Mouse (Mus musculus): ENCODE measurements around the gene Sh3pxd2a. TPM values are rescaled to one million over a fixed set of nuclear protein-coding genes. Genes with fewer than 3 reads are reported as not detected.

The Sh3pxd2a gene
- total and polyA plus RNA-seq, 2 experiments from 2014 or later = 3.4 to 47.2 TPM

GRCm38 (mm10) chr19:47440435-47440803, 23.8 kb downstream of the Sh3pxd2a start:
- no peak overlapping the region for H3K27ac ChIP-seq (ENCODE audit: low read depth)

DNA sequence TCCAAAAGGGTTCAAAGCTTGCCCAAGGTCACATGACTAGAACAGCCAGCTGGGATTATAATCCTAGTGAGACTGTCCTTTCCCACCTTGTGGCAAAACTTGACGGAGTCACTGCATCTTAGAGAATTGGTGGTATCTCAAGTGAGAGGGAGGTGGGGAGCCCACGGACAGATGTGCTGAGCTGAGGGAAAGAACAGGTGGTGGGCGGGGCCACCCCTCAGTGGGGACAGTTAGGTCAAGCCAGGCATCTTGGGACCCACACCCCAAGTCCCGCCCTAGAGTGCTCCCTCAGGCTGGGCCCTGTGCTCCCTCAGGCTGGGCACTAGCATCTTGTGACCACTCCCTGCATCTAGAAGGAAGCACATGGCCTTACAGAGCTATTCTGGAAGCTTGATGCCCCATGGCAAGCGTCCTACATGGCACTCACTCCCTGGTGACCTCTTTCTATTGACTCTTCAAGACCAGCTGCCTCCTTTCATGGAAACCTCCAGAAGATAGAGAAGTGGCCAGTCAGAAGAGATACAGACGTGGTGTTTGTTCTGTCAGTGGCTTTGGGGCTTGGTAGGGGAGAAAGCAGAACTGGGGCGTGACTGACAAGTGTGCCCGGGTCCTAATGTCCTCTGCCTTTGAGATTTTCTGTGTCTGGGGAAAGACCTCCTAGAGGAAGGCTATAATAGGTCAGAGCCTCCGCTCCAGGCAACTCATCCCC, 24.3 kb downstream of the Sh3pxd2a start:
- TF ChIP-seq CTCF (IDR thresholded peaks at IDR 0.05; ENCODE audit: low read depth) = no peak
- TF ChIP-seq EP300 (IDR thresholded peaks at IDR 0.05; ENCODE audit: low read depth) = no peak
- Histone ChIP-seq H3K4me2 (ENCODE audit: low read depth, low read length) (no peak overlapping the region), H3K36me3 (replicated peaks; ENCODE audit: control insufficient read depth, insufficient read depth, low read length) (no peaks in the 10 kb centered on the region), H3K4me1 (ENCODE audit: control insufficient read depth, insufficient read depth) (peaks cover 55% of the 10 kb centered on the region), H3K27ac (ENCODE audit: low read depth) (no peak overlapping the region), H3K9ac (replicated peaks; ENCODE audit: low read depth, low read length) (no peak overlapping the region), H3K4me3 (ENCODE audit: low read depth, low read length) (no peak overlapping the region), H3K9me3 (replicated peaks; ENCODE audit: control insufficient read depth, low read length) (no peaks in the 10 kb centered on the region), H3K27me3 (ENCODE audit: control insufficient read depth, insufficient read depth, low read length) (no peaks in the 10 kb centered on the region)
- ATAC-seq (ENCODE audit: insufficient read depth, low read depth) (no peak), DNase-seq (ENCODE audit: low spot score) (no peak)
- 81% methylated on average over 9 of the region's 9 CpGs for WGBS

More at GRCm38 (mm10) chr19:47440435-47440803, 23.8 kb downstream of the Sh3pxd2a start:
- H3K4me1 ChIP-seq (ENCODE audit: control insufficient read depth, insufficient read depth) = peaks cover 60% of the 10 kb centered on the region
- no peaks in the 10 kb centered on the region for H3K9me3 ChIP-seq (replicated peaks; ENCODE audit: control insufficient read depth, low read length)
- no peak overlapping the region for H3K4me3 ChIP-seq (ENCODE audit: low read depth, low read length)
- no peaks in the 10 kb centered on the region for H3K27me3 ChIP-seq (ENCODE audit: control insufficient read depth, insufficient read depth, low read length)
- no peak for ATAC-seq (ENCODE audit: insufficient read depth, low read depth)
- no peak overlapping the region for H3K4me2 ChIP-seq (ENCODE audit: low read depth, low read length)
- TF ChIP-seq CTCF (IDR thresholded peaks at IDR 0.05; ENCODE audit: low read depth) (no peak), EP300 (IDR thresholded peaks at IDR 0.05; ENCODE audit: low read depth) (no peak)
- H3K9ac ChIP-seq (replicated peaks; ENCODE audit: low read depth, low read length) = no peak overlapping the region
- WGBS = 91% methylated on average over 7 of the region's 7 CpGs
- DNase-seq (ENCODE audit: low spot score) = no peak
- H3K36me3 ChIP-seq (replicated peaks; ENCODE audit: control insufficient read depth, insufficient read depth, low read length) = no peaks in the 10 kb centered on the region

DNA sequence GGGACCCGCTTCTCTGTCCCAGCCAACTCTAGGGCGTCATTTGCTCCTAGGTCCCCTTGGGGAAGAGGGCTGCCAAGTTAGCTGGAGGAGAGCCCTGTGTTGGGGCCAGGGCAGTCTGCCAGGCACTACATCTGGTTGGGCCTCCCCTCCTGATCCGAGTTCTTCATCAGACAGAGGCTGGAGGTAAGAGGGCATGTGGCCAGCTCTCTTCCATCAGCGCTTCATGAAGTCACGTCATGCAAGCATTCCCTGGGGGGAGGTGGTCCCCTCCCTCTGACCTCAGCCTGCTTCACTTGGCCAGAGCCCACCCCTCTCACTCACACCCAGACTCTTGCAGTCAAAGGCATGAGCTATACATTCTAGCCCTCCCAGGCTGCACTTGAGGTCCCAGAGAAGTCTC, 25.8 kb downstream of the Sh3pxd2a start:
- ATAC-seq (ENCODE audit: insufficient read depth, low read depth) (peak; percentile 89), DNase-seq (ENCODE audit: low spot score) (peak; percentile 93)
- Histone ChIP-seq H3K9ac (replicated peaks; ENCODE audit: low read depth, low read length) (no peak overlapping the region), H3K27ac (ENCODE audit: low read depth) (peak overlapping the region; percentile 49), H3K4me3 (ENCODE audit: low read depth, low read length) (no peak overlapping the region), H3K9me3 (replicated peaks; ENCODE audit: control insufficient read depth, low read length) (no peaks in the 10 kb centered on the region), H3K4me2 (ENCODE audit: low read depth, low read length) (peak overlapping the region; percentile 10; the same call in 1 of the 2 replicates), H3K4me1 (ENCODE audit: control insufficient read depth, insufficient read depth) (peaks cover 48% of the 10 kb centered on the region), H3K27me3 (ENCODE audit: control insufficient read depth, insufficient read depth, low read length) (no peaks in the 10 kb centered on the region), H3K36me3 (replicated peaks; ENCODE audit: control insufficient read depth, insufficient read depth, low read length) (no peaks in the 10 kb centered on the region)
- 9% methylated on average over 5 of the region's 5 CpGs for WGBS
- no peak for TF ChIP-seq CTCF (IDR thresholded peaks at IDR 0.05; ENCODE audit: low read depth)
- no peak; the same call in 1 of the 2 replicates for TF ChIP-seq EP300 (IDR thresholded peaks at IDR 0.05; ENCODE audit: low read depth)

DNA sequence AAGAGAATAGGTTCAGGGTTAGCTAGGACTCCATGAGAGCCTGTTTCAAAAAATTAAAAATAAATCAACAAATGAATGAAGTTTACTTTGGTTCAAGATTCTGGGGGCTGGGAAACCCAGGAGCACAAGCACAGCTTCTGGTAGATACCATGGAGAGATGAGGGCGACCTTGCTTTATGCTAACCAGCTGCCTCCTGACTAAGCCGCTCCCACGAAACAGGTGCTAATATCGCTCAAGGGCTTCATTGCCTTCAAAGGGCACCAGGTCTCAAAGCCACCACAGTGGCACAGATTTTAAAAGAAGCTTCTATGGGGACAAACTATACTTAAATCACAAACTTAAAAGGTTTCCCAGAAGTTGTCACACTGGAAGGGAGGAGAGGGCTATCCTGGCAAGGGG, 27.2 kb downstream of the Sh3pxd2a start:
- no peak for DNase-seq (ENCODE audit: low spot score)
- TF ChIP-seq CTCF (IDR thresholded peaks at IDR 0.05; ENCODE audit: low read depth) (no peak), EP300 (IDR thresholded peaks at IDR 0.05; ENCODE audit: low read depth) (no peak)
- no peaks in the 10 kb centered on the region for H3K27me3 ChIP-seq (ENCODE audit: control insufficient read depth, insufficient read depth, low read length)
- H3K4me2 ChIP-seq (ENCODE audit: low read depth, low read length) = no peak overlapping the region
- H3K9me3 ChIP-seq (replicated peaks; ENCODE audit: control insufficient read depth, low read length) = no peaks in the 10 kb centered on the region
- ATAC-seq (ENCODE audit: insufficient read depth, low read depth) = no peak
- no peaks in the 10 kb centered on the region for H3K36me3 ChIP-seq (replicated peaks; ENCODE audit: control insufficient read depth, insufficient read depth, low read length)
- H3K27ac ChIP-seq (ENCODE audit: low read depth) = no peak overlapping the region
- H3K9ac ChIP-seq (replicated peaks; ENCODE audit: low read depth, low read length) = no peak overlapping the region
- peaks cover 57% of the 10 kb centered on the region for H3K4me1 ChIP-seq (ENCODE audit: control insufficient read depth, insufficient read depth)
- no peak overlapping the region for H3K4me3 ChIP-seq (ENCODE audit: low read depth, low read length)
- 85% methylated on average over 4 of the region's 4 CpGs for WGBS

DNA sequence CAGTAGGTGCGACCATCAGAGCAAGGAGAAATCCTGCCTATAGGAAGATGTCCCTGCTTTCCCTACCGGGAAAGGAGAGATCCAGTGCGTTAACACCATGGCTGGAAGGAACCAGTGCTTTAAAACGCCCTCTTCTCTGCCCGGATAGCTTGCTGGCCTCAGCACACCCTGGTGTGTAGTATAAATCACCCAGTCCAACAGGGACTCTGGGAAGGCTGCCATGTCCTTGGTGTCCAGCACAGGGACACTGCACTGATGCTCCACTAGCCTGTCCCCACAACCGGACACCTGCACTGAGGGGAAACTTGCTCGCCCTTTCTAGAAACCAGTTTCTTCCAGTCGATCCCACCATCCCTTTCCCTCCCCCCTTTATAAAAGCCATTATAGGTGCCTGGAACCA, 28.0 kb downstream of the Sh3pxd2a start:
- 63% methylated on average over 8 of the region's 8 CpGs for WGBS
- H3K9me3 ChIP-seq (replicated peaks; ENCODE audit: control insufficient read depth, low read length) = no peaks in the 10 kb centered on the region
- H3K27ac ChIP-seq (ENCODE audit: low read depth) = peak overlapping the region; percentile 52; the same call in 1 of the 2 replicates
- H3K4me3 ChIP-seq (ENCODE audit: low read depth, low read length) = no peak overlapping the region
- H3K4me2 ChIP-seq (ENCODE audit: low read depth, low read length) = no peak overlapping the region
- no peak overlapping the region for H3K9ac ChIP-seq (replicated peaks; ENCODE audit: low read depth, low read length)
- H3K27me3 ChIP-seq (ENCODE audit: control insufficient read depth, insufficient read depth, low read length) = no peaks in the 10 kb centered on the region
- DNase-seq (ENCODE audit: low spot score) (no peak), ATAC-seq (ENCODE audit: insufficient read depth, low read depth) (no peak)
- no peak for TF ChIP-seq CTCF (IDR thresholded peaks at IDR 0.05; ENCODE audit: low read depth)
- no peak for TF ChIP-seq EP300 (IDR thresholded peaks at IDR 0.05; ENCODE audit: low read depth)
- no peaks in the 10 kb centered on the region for H3K36me3 ChIP-seq (replicated peaks; ENCODE audit: control insufficient read depth, insufficient read depth, low read length)
- H3K4me1 ChIP-seq (ENCODE audit: control insufficient read depth, insufficient read depth) = peaks cover 59% of the 10 kb centered on the region

DNA sequence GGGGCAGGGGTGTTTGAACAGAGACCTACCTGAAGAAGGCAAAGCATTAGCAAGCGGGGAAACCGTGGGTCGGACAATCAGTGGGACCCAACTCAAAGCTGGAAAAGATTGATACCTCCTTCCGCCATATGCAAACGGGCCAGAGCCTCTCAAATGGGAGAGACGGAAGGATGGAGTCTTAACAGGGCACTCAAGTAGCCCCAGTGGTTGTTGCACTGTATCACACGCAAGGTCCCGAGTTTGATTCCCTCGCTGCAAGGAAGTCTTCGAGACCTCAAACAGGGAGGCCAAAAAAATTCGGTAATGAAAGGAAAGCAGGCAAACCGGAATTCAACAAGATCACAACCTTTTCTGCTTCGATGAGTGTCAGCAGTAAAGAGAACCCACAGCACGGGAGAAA, 29.5 kb downstream of the Sh3pxd2a start:
- no peak for DNase-seq (ENCODE audit: low spot score)
- peaks cover 59% of the 10 kb centered on the region for H3K4me1 ChIP-seq (ENCODE audit: control insufficient read depth, insufficient read depth)
- H3K27me3 ChIP-seq (ENCODE audit: control insufficient read depth, insufficient read depth, low read length) = no peaks in the 10 kb centered on the region
- 96% methylated on average over 14 of the region's 14 CpGs for WGBS
- H3K36me3 ChIP-seq (replicated peaks; ENCODE audit: control insufficient read depth, insufficient read depth, low read length) = no peaks in the 10 kb centered on the region
- TF ChIP-seq EP300 (IDR thresholded peaks at IDR 0.05; ENCODE audit: low read depth) = no peak
- no peak for TF ChIP-seq CTCF (IDR thresholded peaks at IDR 0.05; ENCODE audit: low read depth)
- no peak overlapping the region for H3K9ac ChIP-seq (replicated peaks; ENCODE audit: low read depth, low read length)
- no peak overlapping the region for H3K4me3 ChIP-seq (ENCODE audit: low read depth, low read length)
- no peak overlapping the region for H3K27ac ChIP-seq (ENCODE audit: low read depth)
- no peaks in the 10 kb centered on the region for H3K9me3 ChIP-seq (replicated peaks; ENCODE audit: control insufficient read depth, low read length)
- no peak overlapping the region for H3K4me2 ChIP-seq (ENCODE audit: low read depth, low read length)
- ATAC-seq (ENCODE audit: insufficient read depth, low read depth) = no peak

All from heart, postnatal 0 days (tissue).